Mouse (Mus musculus) C2C12 (cell line): Measurements from ENCODE around the gene Cyyr1. TPM values are rescaled to one million over a fixed set of nuclear protein-coding genes. Genes with fewer than 3 reads are reported as not detected.

ENCODE experiments used
- H3K27me3 ChIP-seq: one replicate; pipeline ENCODE4 v1.6.1; 2011; ENCODE audit not compliant: control insufficient read depth, insufficient read depth, insufficient read length
- H3K36me3 ChIP-seq: one replicate; pipeline ENCODE4 v1.6.1; 2011; ENCODE audit not compliant: control insufficient read depth, insufficient read depth
- H3K4me3 ChIP-seq: one replicate; pipeline ENCODE4 v1.5.1; 2011; ENCODE audit warnings: mild to moderate bottlenecking, control low read depth; ENCODE audit not compliant: poor library complexity, insufficient read depth, severe bottlenecking
- H3K79me2 ChIP-seq: one replicate; pipeline ENCODE4 v1.6.1; 2011; ENCODE audit not compliant: control insufficient read depth, insufficient read depth
- H3K79me3 ChIP-seq: one replicate; pipeline ENCODE4 v1.6.1; 2011; ENCODE audit warnings: low read depth, control low read depth
- H3ac ChIP-seq: one replicate; pipeline ENCODE3; 2011; ENCODE audit warnings: low read depth; ENCODE audit not compliant: control insufficient read depth, insufficient read length
- CEBPB ChIP-seq: IDR thresholded peaks from one replicate; pipeline ENCODE4 v1.6.1; 2011; ENCODE audit warnings: low read depth, mild to moderate bottlenecking, control low read depth, moderate library complexity
- CTCF ChIP-seq: IDR thresholded peaks from one replicate; pipeline ENCODE4 v1.5.1; 2011; ENCODE audit not compliant: control insufficient read depth, insufficient read depth, insufficient read length
- FOSL1 ChIP-seq: IDR thresholded peaks from one replicate; pipeline ENCODE4 v1.8.0; 2011; ENCODE audit warnings: mild to moderate bottlenecking, low read length; ENCODE audit not compliant: poor library complexity, insufficient read depth, severe bottlenecking
- MAX ChIP-seq: IDR thresholded peaks from one replicate; pipeline ENCODE4 v1.6.1; 2011; ENCODE audit warnings: mild to moderate bottlenecking, control low read depth
- MYOD1 ChIP-seq: IDR thresholded peaks from one replicate; pipeline ENCODE4 v1.6.1; 2011; ENCODE audit warnings: low read depth; ENCODE audit not compliant: control insufficient read depth, insufficient read length
- MYOG ChIP-seq: IDR thresholded peaks from one replicate; pipeline ENCODE4 v1.6.1; 2011; ENCODE audit not compliant: control insufficient read depth, insufficient read length; ENCODE audit errors: extremely low read depth
- USF1 ChIP-seq: IDR thresholded peaks from one replicate; pipeline ENCODE4 v1.6.1; 2011; ENCODE audit warnings: low read depth, mild to moderate bottlenecking, control low read depth, moderate library complexity
- polyA plus RNA-seq: library from polyadenylated mRNA; unstranded; fragments of >200 nt; fragmentation: generic; extraction: Trizol; gene quantifications from one replicate; pipeline ENCODE4 v1.2.1, GENCODE M21; 2012; ENCODE audit warnings: missing spikeins

Cyyr1 gene
- polyA plus RNA-seq, 1 experiment: 0.01 TPM

DNA sequence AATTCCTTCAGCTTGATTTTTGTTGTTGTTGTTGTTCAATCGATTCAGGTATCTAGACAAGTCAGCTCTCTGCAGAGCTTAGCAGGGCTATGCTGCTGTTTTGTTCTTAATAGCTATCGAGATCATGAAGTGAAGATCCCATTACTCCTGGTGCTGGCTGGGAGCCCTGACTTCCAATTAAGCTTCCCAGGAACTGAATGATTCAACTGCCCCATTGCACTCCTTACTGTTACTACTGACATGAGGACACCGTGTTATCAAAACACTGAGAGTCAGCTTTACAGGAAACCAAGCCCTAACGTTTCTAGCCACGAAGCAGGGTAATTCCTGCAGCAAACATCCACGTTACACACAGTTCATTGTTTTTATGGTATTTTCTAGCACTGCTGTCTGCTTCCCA is 6.7 kb downstream of the Cyyr1 start:
- no peaks in the 10 kb centered on the region for H3K36me3 ChIP-seq
- TF ChIP-seq USF1 (no peak), MYOD1 (no peak), MAX (no peak), CTCF (no peak), FOSL1 (no peak), CEBPB (no peak), MYOG (no peak)
- H3ac ChIP-seq: no peak overlapping the region
- no peak overlapping the region for H3K4me3 ChIP-seq
- no peaks in the 10 kb centered on the region for H3K79me3 ChIP-seq
- no peaks in the 10 kb centered on the region for H3K79me2 ChIP-seq
- H3K27me3 ChIP-seq: no peaks in the 10 kb centered on the region

DNA sequence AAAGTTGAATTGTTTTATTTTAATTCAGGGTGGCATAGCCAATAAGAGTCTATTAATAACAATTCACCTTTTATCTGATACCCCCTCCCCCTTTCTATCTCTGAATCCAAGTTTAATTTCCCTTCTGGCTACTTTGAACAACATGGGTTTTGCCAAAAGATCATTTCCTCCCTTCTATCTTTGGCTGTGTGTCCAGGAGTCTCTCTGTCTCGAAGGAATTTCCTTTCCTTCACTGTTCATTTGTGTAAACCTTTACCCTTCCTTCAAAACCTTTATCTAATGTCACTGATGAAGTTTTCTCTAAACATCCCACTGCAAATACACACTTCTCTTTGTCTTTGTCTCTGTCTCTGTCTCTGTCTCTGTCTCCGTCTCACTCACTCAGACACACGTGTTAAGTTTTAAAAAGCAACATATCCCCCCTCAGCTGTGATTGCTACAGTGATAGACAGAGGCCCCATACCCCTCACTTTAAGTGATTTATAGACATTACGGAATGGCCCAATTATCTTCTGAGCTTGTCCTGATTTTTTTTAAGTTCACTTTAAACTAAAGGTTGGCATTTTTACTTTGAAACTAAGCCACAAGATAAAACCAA is 11.4 kb downstream of the Cyyr1 start:
- no peak for TF ChIP-seq MYOD1
- TF ChIP-seq MYOG: no peak
- TF ChIP-seq USF1: no peak
- no peak for TF ChIP-seq MAX
- TF ChIP-seq FOSL1: no peak
- no peak for TF ChIP-seq CEBPB
- no peak for TF ChIP-seq CTCF
- Histone ChIP-seq H3K36me3 (no peaks in the 10 kb centered on the region), H3ac (no peak overlapping the region), H3K79me2 (no peaks in the 10 kb centered on the region), H3K4me3 (no peak overlapping the region), H3K79me3 (no peaks in the 10 kb centered on the region), H3K27me3 (no peaks in the 10 kb centered on the region)

DNA sequence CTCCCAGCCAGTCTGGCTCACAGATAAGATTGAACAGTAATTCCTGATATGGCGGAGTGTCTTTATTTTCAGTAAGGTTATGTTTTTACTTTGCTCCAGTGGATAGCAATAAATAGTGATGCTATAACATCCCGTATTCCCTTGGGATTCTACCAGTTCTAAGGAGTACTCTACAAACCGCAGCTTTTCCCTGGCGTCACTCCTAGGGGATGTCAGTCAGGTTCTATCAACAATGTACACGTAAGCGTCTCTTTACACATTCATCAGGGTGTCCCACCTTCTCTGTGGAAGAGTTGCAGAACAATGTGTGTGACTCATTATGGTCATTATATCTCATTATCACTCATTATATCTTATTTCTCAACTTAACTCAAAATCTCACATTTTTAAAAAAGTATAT is 12.2 kb downstream of the Cyyr1 start:
- Histone ChIP-seq H3K4me3 (no peak overlapping the region), H3K79me3 (no peaks in the 10 kb centered on the region), H3K36me3 (no peaks in the 10 kb centered on the region), H3K79me2 (no peaks in the 10 kb centered on the region), H3K27me3 (no peaks in the 10 kb centered on the region), H3ac (no peak overlapping the region)
- no peak for TF ChIP-seq MAX

DNA sequence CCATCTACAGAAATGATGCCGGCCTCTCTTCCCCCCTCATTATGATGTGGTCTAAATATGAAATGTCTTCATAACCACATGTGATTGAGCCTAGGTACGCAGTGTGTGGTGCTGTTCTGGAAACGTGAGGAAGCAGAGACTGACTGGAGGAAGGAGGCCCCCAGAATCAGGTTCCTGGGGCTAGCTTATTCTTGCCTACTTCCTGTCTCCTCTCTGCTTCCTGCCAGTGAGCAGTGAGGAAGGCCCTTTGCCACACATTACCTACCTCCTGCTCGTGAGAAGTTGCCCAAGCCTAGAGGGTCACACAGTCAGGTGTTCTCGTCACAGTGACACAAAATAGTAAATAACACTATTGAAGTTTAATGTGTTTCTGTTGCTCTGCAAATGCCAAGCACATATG is 14.8 kb downstream of the Cyyr1 start:
- Histone ChIP-seq H3K79me3 (no peaks in the 10 kb centered on the region), H3K36me3 (no peaks in the 10 kb centered on the region), H3ac (no peak overlapping the region), H3K27me3 (no peaks in the 10 kb centered on the region), H3K4me3 (no peak overlapping the region), H3K79me2 (no peaks in the 10 kb centered on the region)
- TF ChIP-seq FOSL1: no peak
- no peak for TF ChIP-seq USF1
- TF ChIP-seq MAX: no peak
- no peak for TF ChIP-seq CTCF
- TF ChIP-seq MYOD1: no peak
- TF ChIP-seq CEBPB: no peak
- TF ChIP-seq MYOG: no peak

DNA sequence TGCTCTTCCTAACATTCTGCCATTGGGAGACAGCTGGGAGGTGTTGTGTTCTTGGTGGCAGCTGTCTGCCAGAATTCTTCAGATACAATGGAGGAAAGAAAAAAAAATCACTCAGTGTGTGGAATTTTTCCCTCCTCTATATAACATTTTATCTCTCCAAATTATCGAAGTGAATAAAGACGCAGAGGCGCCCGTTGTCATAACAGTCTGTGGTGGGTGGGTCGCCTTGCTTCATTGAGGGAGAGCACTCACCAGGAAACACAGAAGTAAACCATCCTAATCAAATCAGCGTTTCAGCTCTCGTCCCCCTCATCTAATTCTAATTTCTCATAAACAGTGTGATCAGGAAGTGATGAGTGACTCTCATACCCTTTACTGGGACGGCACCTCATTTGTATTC is 17.1 kb downstream of the Cyyr1 start:
- H3K4me3 ChIP-seq: no peak overlapping the region
- TF ChIP-seq MAX: no peak
- TF ChIP-seq USF1: no peak
- no peak for TF ChIP-seq MYOD1
- H3K36me3 ChIP-seq: no peaks in the 10 kb centered on the region
- no peaks in the 10 kb centered on the region for H3K79me2 ChIP-seq
- H3ac ChIP-seq: no peak overlapping the region
- no peaks in the 10 kb centered on the region for H3K27me3 ChIP-seq
- H3K79me3 ChIP-seq: no peaks in the 10 kb centered on the region

DNA sequence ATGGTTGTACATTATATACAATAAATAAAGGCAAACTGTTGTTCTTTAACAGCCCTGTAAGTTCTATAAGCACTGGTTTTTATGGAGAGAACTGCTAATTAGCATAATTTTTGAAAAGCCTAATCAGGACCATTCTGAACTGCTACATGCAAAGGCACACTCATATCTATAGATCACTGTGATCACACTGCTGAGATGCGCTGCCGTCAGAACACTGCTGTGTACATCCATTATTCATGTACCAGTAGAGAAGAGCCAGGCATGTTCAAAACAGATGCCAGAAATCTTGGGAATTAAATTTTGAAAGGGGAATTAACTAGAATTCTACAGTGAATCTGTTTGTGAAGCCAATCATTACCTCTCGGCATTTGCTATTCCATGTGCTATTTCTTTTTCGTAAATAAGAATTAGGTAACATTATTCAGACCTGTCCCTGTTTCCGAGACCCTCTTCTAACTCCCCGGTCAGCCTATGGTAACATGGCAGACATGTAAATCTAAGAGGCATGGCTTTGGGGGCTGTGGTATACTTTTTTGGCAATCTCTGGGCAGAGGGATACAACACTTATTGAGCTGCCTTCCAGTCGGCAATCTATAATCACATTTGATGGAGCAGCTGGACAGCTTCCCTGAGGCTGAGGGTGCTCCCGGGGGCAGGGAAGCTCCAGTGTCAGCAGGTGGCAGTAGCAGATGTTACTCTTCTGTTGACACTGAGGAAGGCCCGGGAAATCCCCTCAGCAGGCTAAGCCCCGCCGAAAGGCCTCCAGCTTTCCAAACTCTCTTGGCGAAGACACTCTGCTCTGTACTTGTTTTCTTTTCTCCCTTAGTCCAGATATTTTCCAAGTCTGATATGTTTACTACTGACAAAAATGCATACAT is 25.2 kb downstream of the Cyyr1 start:
- no peaks in the 10 kb centered on the region for H3K36me3 ChIP-seq
- H3K79me2 ChIP-seq: no peaks in the 10 kb centered on the region
- H3K4me3 ChIP-seq: no peak overlapping the region
- H3K79me3 ChIP-seq: no peaks in the 10 kb centered on the region
- H3K27me3 ChIP-seq: no peaks in the 10 kb centered on the region
- no peak overlapping the region for H3ac ChIP-seq
- TF ChIP-seq MAX (no peak), CTCF (no peak), FOSL1 (no peak), USF1 (no peak), MYOG (no peak), MYOD1 (no peak), CEBPB (no peak)
